Mouse (Mus musculus): Measurements from ENCODE around the gene Olfr619. TPM values are rescaled to one million over a fixed set of nuclear protein-coding genes. Genes with fewer than 3 reads are reported as not detected.

The Olfr619 gene
- polyA plus RNA-seq (2014; fragmentation: Nextera tagmentation; extraction: Ambion mirVana) = not detected in 2 replicates

DNA sequence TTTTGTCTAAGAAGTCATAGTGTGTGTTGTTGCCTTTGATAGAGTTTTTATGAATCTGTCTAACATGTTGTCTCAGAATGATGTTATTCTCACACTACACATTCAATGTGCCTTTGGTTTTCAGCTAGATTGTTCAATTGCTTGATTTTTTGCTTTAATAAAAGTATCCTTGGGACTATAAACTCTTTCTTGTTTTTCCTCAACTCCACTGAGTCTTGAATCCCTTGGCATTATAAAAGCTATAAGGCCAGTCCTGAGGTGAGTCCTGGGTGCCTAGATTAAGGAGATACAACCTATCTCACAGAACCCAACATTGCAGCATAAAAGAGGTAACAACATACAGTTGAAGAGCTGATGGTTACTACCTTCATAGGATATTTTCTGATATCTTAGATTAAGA, at the start of gene Olfr619:
TSS of gene Olfr619 (plus strand) at position 301 of the 400 bp plus-strand sequence.
- Histone ChIP-seq H3K27ac (ENCODE audit: low read depth, low read length) (no peak within 1 kb of the TSS), H3K9ac (ENCODE audit: low read depth, low read length) (no peak within 1 kb of the TSS), H3K4me3 (ENCODE audit: low read depth, low read length) (no peak within 1 kb of the TSS), H3K9me3 (ENCODE audit: control insufficient read depth, low read length) (no peaks in the 10 kb centered on the region), H3K4me1 (replicated peaks; ENCODE audit: control insufficient read depth, insufficient read depth, low read length) (no peaks in the 10 kb centered on the region), H3K27me3 (replicated peaks; ENCODE audit: control insufficient read depth, insufficient read depth, low read length) (no peaks in the 10 kb centered on the region), H3K4me2 (no peak within 1 kb of the TSS), H3K36me3 (ENCODE audit: control insufficient read depth, insufficient read depth, low read length) (no peaks in the 10 kb centered on the region)
- DNase-seq (ENCODE audit: low spot score) (no peak), ATAC-seq (replicated peaks; ENCODE audit: low FRiP score) (no peak)

DNA sequence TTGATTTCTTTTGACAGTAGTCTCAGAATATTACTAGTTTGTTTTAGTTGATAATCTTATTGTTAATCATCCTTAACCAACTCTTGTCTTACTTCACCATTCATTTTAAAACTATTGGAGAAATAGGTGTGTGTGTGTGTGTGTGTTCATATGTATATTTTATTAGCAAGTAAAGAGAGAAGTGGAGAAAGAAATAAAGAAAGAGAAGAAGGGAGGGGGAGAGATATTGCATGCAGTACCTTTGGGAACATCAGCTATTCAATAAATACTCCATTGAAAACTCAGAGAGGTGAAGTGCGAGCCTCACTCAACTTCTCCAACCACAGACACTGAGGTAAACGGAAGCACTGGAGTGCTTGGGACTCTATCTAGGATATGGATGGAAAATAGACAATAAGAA, 44.6 kb upstream of the Olfr619 start, which contains the start of gene Olfr615:
TSS of gene Olfr615 (plus strand) at position 301 of the 400 bp plus-strand sequence.
- Histone ChIP-seq H3K27ac (ENCODE audit: low read depth, low read length) (no peak within 1 kb of the TSS), H3K36me3 (ENCODE audit: control insufficient read depth, insufficient read depth, low read length) (no peaks in the 10 kb centered on the region), H3K4me1 (replicated peaks; ENCODE audit: control insufficient read depth, insufficient read depth, low read length) (no peaks in the 10 kb centered on the region), H3K27me3 (replicated peaks; ENCODE audit: control insufficient read depth, insufficient read depth, low read length) (no peaks in the 10 kb centered on the region), H3K4me3 (ENCODE audit: low read depth, low read length) (no peak within 1 kb of the TSS), H3K9me3 (ENCODE audit: control insufficient read depth, low read length) (no peaks in the 10 kb centered on the region), H3K9ac (ENCODE audit: low read depth, low read length) (no peak within 1 kb of the TSS), H3K4me2 (no peak within 1 kb of the TSS)
- ATAC-seq (replicated peaks; ENCODE audit: low FRiP score) = no peak
- 56% methylated on average over 2 of the region's 2 CpGs for WGBS
- DNase-seq (ENCODE audit: low spot score) = no peak

DNA sequence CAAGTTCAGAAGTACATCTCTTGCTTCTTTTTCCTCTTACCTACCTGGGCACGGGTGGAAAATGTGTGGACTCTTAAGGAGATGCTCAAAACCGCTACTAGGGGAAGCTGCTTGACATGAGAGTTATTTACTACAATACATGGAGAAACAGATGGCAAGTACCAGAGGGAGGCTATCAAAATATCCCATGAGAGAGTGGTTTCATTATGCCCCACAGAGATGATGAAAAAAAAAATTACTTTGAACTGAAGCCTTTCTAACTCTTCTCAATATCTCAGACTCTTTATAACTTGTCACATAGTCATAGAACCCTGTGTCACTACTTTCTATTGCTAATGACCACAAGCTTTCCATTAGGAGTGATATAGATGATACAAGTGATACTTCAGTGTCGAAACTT, 31.3 kb upstream of the Olfr619 start, which contains the start of gene Olfr616:
TSS of gene Olfr616 (minus strand) at position 101 of the 400 bp plus-strand sequence.
- no peak within 1 kb of the TSS for H3K4me2 ChIP-seq
- ATAC-seq (replicated peaks; ENCODE audit: low FRiP score) = no peak
- H3K9ac ChIP-seq (ENCODE audit: low read depth, low read length) = no peak within 1 kb of the TSS
- H3K27me3 ChIP-seq (replicated peaks; ENCODE audit: control insufficient read depth, insufficient read depth, low read length) = no peaks in the 10 kb centered on the region
- no peak within 1 kb of the TSS for H3K4me3 ChIP-seq (ENCODE audit: low read depth, low read length)
- H3K9me3 ChIP-seq (ENCODE audit: control insufficient read depth, low read length) = no peaks in the 10 kb centered on the region
- H3K4me1 ChIP-seq (replicated peaks; ENCODE audit: control insufficient read depth, insufficient read depth, low read length) = no peaks in the 10 kb centered on the region
- no peak for DNase-seq (ENCODE audit: low spot score)
- 72% methylated on average over 3 of the region's 3 CpGs for WGBS
- H3K27ac ChIP-seq (ENCODE audit: low read depth, low read length) = no peak within 1 kb of the TSS
- no peaks in the 10 kb centered on the region for H3K36me3 ChIP-seq (ENCODE audit: control insufficient read depth, insufficient read depth, low read length)

DNA sequence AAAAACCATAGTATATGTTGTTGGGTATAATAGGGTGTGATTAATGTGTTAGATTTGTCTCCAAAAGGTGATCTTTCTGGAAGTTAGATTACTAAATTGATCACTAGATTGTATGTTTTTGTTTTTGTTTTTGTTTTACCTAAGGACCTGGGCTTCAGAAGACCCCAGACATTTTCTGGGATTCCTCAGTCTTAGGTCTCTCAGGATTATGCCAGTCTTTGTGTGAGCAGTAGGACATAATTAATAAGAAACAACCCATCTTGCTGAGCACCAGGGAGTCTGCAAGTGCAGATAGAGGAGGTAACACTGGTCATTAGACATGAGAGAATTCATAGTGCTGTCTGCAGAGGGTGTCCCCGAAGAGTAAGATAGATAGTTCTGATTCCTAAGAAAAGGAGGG, 27.6 kb upstream of the Olfr619 start, which contains the start of gene Olfr617:
TSS of gene Olfr617 (plus strand) at position 301 of the 400 bp plus-strand sequence.
- H3K9me3 ChIP-seq (ENCODE audit: control insufficient read depth, low read length) = no peaks in the 10 kb centered on the region
- no peak for DNase-seq (ENCODE audit: low spot score)
- 76% methylated on average over 1 of the region's 1 CpGs for WGBS

DNA sequence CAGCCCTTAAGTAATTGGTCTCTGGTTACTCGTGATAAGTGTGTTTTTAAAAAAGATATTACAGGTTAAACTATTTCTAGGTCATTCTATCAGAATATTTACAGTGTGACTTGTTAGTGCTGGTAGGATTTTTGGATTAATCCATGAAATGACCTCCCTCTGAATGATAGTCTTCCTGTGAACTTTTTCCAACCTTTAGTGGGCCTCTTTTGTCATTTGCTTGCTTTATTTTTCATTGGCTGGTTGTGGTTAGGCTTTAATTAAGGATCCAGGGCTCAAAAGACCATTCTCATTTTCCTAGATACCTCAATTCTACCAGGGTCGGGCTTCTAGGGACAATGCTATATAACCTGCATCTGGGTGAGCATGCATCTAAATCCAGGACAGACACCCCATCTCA, 10.6 kb upstream of the Olfr619 start, which contains the start of gene Olfr618:
TSS of gene Olfr618 (plus strand) at position 301 of the 400 bp plus-strand sequence.
- Histone ChIP-seq H3K4me2 (no peak within 1 kb of the TSS), H3K4me1 (replicated peaks; ENCODE audit: control insufficient read depth, insufficient read depth, low read length) (no peaks in the 10 kb centered on the region), H3K9me3 (ENCODE audit: control insufficient read depth, low read length) (no peaks in the 10 kb centered on the region), H3K27ac (ENCODE audit: low read depth, low read length) (no peak within 1 kb of the TSS), H3K36me3 (ENCODE audit: control insufficient read depth, insufficient read depth, low read length) (no peaks in the 10 kb centered on the region), H3K27me3 (replicated peaks; ENCODE audit: control insufficient read depth, insufficient read depth, low read length) (no peaks in the 10 kb centered on the region), H3K9ac (ENCODE audit: low read depth, low read length) (no peak within 1 kb of the TSS), H3K4me3 (ENCODE audit: low read depth, low read length) (no peak within 1 kb of the TSS)
- no peak for DNase-seq (ENCODE audit: low spot score)
- WGBS = 60% methylated on average over 2 of the region's 2 CpGs
- ATAC-seq (replicated peaks; ENCODE audit: low FRiP score) = no peak

More for the DNA sequence above, 27.6 kb upstream of the Olfr619 start, which contains the start of gene Olfr617:
- no peaks in the 10 kb centered on the region for H3K36me3 ChIP-seq (ENCODE audit: control insufficient read depth, insufficient read depth, low read length)
- no peak within 1 kb of the TSS for H3K9ac ChIP-seq (ENCODE audit: low read depth, low read length)
- H3K27me3 ChIP-seq (replicated peaks; ENCODE audit: control insufficient read depth, insufficient read depth, low read length) = no peaks in the 10 kb centered on the region
- H3K4me2 ChIP-seq = no peak within 1 kb of the TSS
- H3K4me3 ChIP-seq (ENCODE audit: low read depth, low read length) = no peak within 1 kb of the TSS
- no peaks in the 10 kb centered on the region for H3K4me1 ChIP-seq (replicated peaks; ENCODE audit: control insufficient read depth, insufficient read depth, low read length)
- no peak within 1 kb of the TSS for H3K27ac ChIP-seq (ENCODE audit: low read depth, low read length)
- ATAC-seq (replicated peaks; ENCODE audit: low FRiP score) = no peak

DNA sequence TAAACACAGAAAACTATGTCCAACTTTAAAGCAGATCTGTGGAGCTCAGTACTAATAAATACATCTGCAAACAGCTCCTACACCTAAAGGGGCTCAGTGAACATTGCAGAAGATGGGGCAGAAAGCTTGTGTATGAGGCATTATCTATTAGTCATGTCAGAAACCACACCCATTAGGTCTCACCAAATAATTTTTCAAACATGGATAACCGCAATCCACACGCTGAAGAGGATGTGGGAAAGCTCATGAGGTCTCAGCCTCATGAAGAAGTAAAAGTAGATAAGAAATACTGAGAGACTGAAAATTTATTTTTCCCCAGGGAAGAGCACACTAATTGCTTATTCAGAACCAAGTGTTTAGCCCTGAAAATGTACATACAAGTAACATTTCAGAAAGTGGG, 7.0 kb downstream of the Olfr619 start:
- no peak overlapping the region for H3K4me2 ChIP-seq
- H3K4me3 ChIP-seq (ENCODE audit: low read depth, low read length) = no peak overlapping the region
- no peak for ATAC-seq (replicated peaks; ENCODE audit: low FRiP score)
- no peak for DNase-seq (ENCODE audit: low spot score)
- 51% methylated on average over 2 of the region's 2 CpGs for WGBS
- no peaks in the 10 kb centered on the region for H3K36me3 ChIP-seq (ENCODE audit: control insufficient read depth, insufficient read depth, low read length)
- H3K4me1 ChIP-seq (replicated peaks; ENCODE audit: control insufficient read depth, insufficient read depth, low read length) = no peaks in the 10 kb centered on the region
- H3K9me3 ChIP-seq (ENCODE audit: control insufficient read depth, low read length) = no peaks in the 10 kb centered on the region
- no peak overlapping the region for H3K9ac ChIP-seq (ENCODE audit: low read depth, low read length)
- no peak overlapping the region for H3K27ac ChIP-seq (ENCODE audit: low read depth, low read length)
- no peaks in the 10 kb centered on the region for H3K27me3 ChIP-seq (replicated peaks; ENCODE audit: control insufficient read depth, insufficient read depth, low read length)

DNA sequence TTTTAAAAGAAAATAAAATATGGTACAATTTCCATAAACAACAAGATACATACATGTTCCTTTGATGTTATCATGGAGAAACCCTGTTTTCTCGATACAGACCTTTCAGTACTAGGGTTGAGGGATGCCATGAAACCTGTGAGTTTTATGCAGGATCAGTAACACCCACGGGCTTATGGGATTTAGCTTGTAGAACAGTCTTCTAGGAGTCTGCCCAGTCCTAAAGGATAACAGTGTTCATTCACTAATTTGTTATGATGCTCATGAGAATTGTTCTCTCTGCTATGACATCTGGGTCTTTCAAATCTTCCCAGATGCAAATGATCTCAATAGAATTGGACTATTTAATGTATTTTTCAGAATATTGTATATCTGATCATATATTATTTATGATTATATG, 12.1 kb downstream of the Olfr619 start, which contains the start of gene Olfr620:
TSS of gene Olfr620 (minus strand) at position 101 of the 400 bp plus-strand sequence.
- no peaks in the 10 kb centered on the region for H3K9me3 ChIP-seq (ENCODE audit: control insufficient read depth, low read length)
- no peak for DNase-seq (ENCODE audit: low spot score)
- H3K4me3 ChIP-seq (ENCODE audit: low read depth, low read length) = no peak within 1 kb of the TSS
- no peaks in the 10 kb centered on the region for H3K36me3 ChIP-seq (ENCODE audit: control insufficient read depth, insufficient read depth, low read length)
- H3K27ac ChIP-seq (ENCODE audit: low read depth, low read length) = no peak within 1 kb of the TSS
- H3K27me3 ChIP-seq (replicated peaks; ENCODE audit: control insufficient read depth, insufficient read depth, low read length) = no peaks in the 10 kb centered on the region
- no peaks in the 10 kb centered on the region for H3K4me1 ChIP-seq (replicated peaks; ENCODE audit: control insufficient read depth, insufficient read depth, low read length)
- no peak within 1 kb of the TSS for H3K9ac ChIP-seq (ENCODE audit: low read depth, low read length)
- H3K4me2 ChIP-seq = no peak within 1 kb of the TSS
- WGBS = 64% methylated on average over 2 of the region's 2 CpGs
- no peak for ATAC-seq (replicated peaks; ENCODE audit: low FRiP score)

DNA sequence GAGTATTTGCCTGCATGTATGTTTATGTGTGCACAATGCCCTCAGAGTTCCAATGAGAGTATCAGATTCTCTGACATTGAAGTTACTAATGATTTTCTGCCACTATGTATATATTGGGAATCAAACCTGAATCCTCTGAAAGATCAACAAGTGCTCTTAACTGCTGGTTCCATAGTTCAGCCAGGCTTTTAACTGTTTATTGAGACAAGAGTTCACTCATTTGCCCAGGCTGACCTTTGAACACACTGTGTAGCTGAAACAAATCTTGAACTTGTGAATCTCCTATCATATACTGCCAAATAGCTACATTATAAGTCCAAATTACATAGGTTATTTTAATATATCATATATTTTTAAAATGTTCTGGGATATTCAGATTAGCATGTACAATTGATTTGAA, 36.4 kb downstream of the Olfr619 start:
- DNase-seq (ENCODE audit: low spot score) = no peak

DNA sequence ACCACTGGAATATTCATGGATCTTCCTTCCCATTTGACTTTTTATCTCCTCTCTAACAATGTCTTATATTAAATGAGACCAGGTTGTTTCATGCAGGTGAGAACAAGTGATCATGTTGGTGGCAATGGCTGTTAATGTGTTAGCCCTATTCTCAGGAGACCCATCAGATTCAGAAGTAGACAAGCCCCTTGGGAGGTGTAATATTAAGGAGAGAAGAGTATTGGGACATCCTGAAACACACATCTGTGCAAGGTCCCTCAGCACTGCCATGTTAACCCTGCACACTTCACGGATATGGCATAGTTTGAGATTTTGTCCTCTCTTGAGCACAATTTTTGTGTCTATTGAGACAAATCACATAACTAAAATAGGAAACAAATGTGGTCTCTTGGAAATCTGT, 42.2 kb downstream of the Olfr619 start, which contains the start of gene Olfr622:
TSS of gene Olfr622 (minus strand) at position 101 of the 400 bp plus-strand sequence.
- no peak within 1 kb of the TSS for H3K27ac ChIP-seq (ENCODE audit: low read depth, low read length)
- no peaks in the 10 kb centered on the region for H3K4me1 ChIP-seq (replicated peaks; ENCODE audit: control insufficient read depth, insufficient read depth, low read length)
- H3K4me2 ChIP-seq = no peak within 1 kb of the TSS
- no peaks in the 10 kb centered on the region for H3K36me3 ChIP-seq (ENCODE audit: control insufficient read depth, insufficient read depth, low read length)
- ATAC-seq (replicated peaks; ENCODE audit: low FRiP score) = no peak
- WGBS = 63% methylated on average over 1 of the region's 1 CpGs
- H3K9me3 ChIP-seq (ENCODE audit: control insufficient read depth, low read length) = no peaks in the 10 kb centered on the region
- no peak within 1 kb of the TSS for H3K4me3 ChIP-seq (ENCODE audit: low read depth, low read length)
- no peaks in the 10 kb centered on the region for H3K27me3 ChIP-seq (replicated peaks; ENCODE audit: control insufficient read depth, insufficient read depth, low read length)
- H3K9ac ChIP-seq (ENCODE audit: low read depth, low read length) = no peak within 1 kb of the TSS
- no peak for DNase-seq (ENCODE audit: low spot score)

More for the DNA sequence above, 36.4 kb downstream of the Olfr619 start:
- no peak; the same call in 1 of the 2 replicates for ATAC-seq (replicated peaks; ENCODE audit: low FRiP score)
- no peaks in the 10 kb centered on the region for H3K4me1 ChIP-seq (replicated peaks; ENCODE audit: control insufficient read depth, insufficient read depth, low read length)
- H3K27me3 ChIP-seq (replicated peaks; ENCODE audit: control insufficient read depth, insufficient read depth, low read length) = no peaks in the 10 kb centered on the region
- H3K9me3 ChIP-seq (ENCODE audit: control insufficient read depth, low read length) = no peaks in the 10 kb centered on the region
- no peak overlapping the region for H3K27ac ChIP-seq (ENCODE audit: low read depth, low read length)
- no peak overlapping the region for H3K9ac ChIP-seq (ENCODE audit: low read depth, low read length)
- H3K4me3 ChIP-seq (ENCODE audit: low read depth, low read length) = no peak overlapping the region
- no peak overlapping the region for H3K4me2 ChIP-seq
- H3K36me3 ChIP-seq (ENCODE audit: control insufficient read depth, insufficient read depth, low read length) = no peaks in the 10 kb centered on the region
